Mouse (Mus musculus) spleen, postnatal 10 days (tissue): ENCODE results near the gene Extl2.

Source experiments
- DNase-seq, 2 experiments: peaks; one replicate each; pipeline ENCODE4 v3.0.0; 2021 to 2022; ENCODE audit warnings: low spot score in 2 of 2

Extl2 gene

GRCm38 (mm10) chr3:116006978-116007940 is at the start of gene Extl2, which contains the start of gene Slc30a7:
Gene Extl2, plus strand, starts transcription at chr3:116007462.
Gene Slc30a7, minus strand, starts transcription at chr3:116007406.
- DNase-seq, result peak; percentile 73 to 77

GRCm38 (mm10) chr3:115961311-115962027 is 45.8 kb upstream of the Extl2 start:
- DNase-seq, result no peak

- no peak for DNase-seq
Measured at GRCm38 (mm10) chr3:115962028-115962415, 45.2 kb upstream of the Extl2 start.

GRCm38 (mm10) chr3:115963597-115963996 is 43.7 kb upstream of the Extl2 start:
- no peak for DNase-seq

GRCm38 (mm10) chr3:115964071-115964470 is 43.2 kb upstream of the Extl2 start:
- no peak for DNase-seq

- DNase-seq, result no peak
Measured at GRCm38 (mm10) chr3:115968745-115969530, 38.3 kb upstream of the Extl2 start.

GRCm38 (mm10) chr3:115971045-115971785 is 36.0 kb upstream of the Extl2 start:
- DNase-seq, result no peak

- DNase-seq, result no peak
Measured at GRCm38 (mm10) chr3:115971891-115972646, 35.2 kb upstream of the Extl2 start.

- DNase-seq, result peak in 1 of 2 experiments; percentile 36
Measured at GRCm38 (mm10) chr3:115974228-115974627, 33.0 kb upstream of the Extl2 start.

- no peak for DNase-seq
Measured at GRCm38 (mm10) chr3:115974995-115975394, 32.3 kb upstream of the Extl2 start.

GRCm38 (mm10) chr3:115979000-115979399 is 28.3 kb upstream of the Extl2 start:
- no peak for DNase-seq

- no peak for DNase-seq
Measured at GRCm38 (mm10) chr3:115983217-115983616, 24.0 kb upstream of the Extl2 start.

- DNase-seq, result no peak
Measured at GRCm38 (mm10) chr3:115984653-115985052, 22.6 kb upstream of the Extl2 start.

- DNase-seq, result no peak
Measured at GRCm38 (mm10) chr3:115985183-115985892, 21.9 kb upstream of the Extl2 start.

GRCm38 (mm10) chr3:115992103-115992502 is 15.2 kb upstream of the Extl2 start:
- no peak for DNase-seq

- no peak for DNase-seq
Measured at GRCm38 (mm10) chr3:115992588-115992987, 14.7 kb upstream of the Extl2 start.

GRCm38 (mm10) chr3:115993025-115993424 is 14.2 kb upstream of the Extl2 start:
- DNase-seq, result no peak

GRCm38 (mm10) chr3:115996929-115997328 is 10.3 kb upstream of the Extl2 start:
- no peak for DNase-seq

- peak in 1 of 2 experiments; percentile 45 for DNase-seq
Measured at GRCm38 (mm10) chr3:116006284-116006977, 831 bp upstream of the Extl2 start.
